Mouse (Mus musculus): ENCODE measurements around the gene Unc80. TPM values are rescaled to one million over a fixed set of nuclear protein-coding genes. Genes with fewer than 3 reads are reported as not detected.
"Not testable (repeated sequence)": the region's sequence is repeated elsewhere in the genome, so short reads cannot be mapped to it uniquely, and the experiment has no call there.

The Unc80 gene
- polyA plus RNA-seq, 1 experiment from 2014 or later: 0.01 TPM

DNA sequence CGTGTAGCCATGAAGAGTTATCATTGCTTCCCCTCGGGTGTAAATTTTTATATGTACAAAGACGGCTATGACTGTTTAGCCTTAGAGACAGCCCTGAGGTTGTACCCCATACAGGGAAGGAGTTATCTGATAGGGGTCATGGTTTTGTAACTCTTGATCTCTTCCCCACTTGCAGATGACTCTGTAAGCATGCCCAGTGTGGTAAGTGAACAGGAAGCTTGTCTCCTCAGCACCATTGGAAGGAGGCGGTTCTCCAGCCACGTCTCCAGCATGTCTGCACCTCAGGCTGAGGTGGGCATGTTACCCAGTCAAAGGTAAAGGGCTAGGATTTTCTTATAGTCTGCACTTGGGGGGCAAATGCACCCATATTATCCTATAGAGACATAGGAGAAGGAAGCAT lies 214.8 kb downstream of the Unc80 start:
- H3K9me3 ChIP-seq (replicated peaks; ENCODE audit: low read length): no peaks in the 10 kb centered on the region

DNA sequence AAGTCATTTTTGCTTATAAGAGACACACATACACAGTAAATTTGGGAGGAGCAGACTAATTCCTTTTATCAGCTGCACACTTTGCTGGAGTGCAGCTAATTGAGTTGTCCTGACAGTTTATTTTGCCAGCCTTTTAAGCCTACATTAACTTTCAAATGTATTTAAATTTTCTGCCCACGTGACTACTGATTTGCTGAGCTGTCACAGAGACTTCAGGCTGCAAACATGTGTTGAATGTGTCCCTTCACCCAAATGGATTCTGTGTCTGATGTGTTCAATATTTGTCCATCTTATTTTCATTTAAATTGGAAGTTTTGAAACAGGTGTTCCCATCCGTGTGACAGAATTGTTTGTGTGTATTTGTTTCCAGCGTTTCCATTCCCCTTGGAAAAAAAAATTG lies 223.6 kb downstream of the Unc80 start:
- 75% methylated on average over 3 of the region's 3 CpGs for WGBS
- Histone ChIP-seq H3K4me1 (replicated peaks; ENCODE audit: insufficient read depth, low read length) (no peaks in the 10 kb centered on the region), H3K4me3 (replicated peaks; ENCODE audit: low read depth, low read length) (no peak overlapping the region), H3K9me3 (replicated peaks; ENCODE audit: low read length) (no peaks in the 10 kb centered on the region), H3K4me2 (ENCODE audit: low read length) (no peak overlapping the region), H3K27me3 (ENCODE audit: insufficient read depth, low read length) (no peaks in the 10 kb centered on the region), H3K36me3 (ENCODE audit: insufficient read depth, low read length) (no peaks in the 10 kb centered on the region), H3K9ac (ENCODE audit: low read depth, low read length) (no peak overlapping the region), H3K27ac (no peak overlapping the region)
- ATAC-seq (replicated peaks; ENCODE audit: low FRiP score, low read depth) (no peak), DNase-seq (ENCODE audit: low spot score) (no peak)
- no peak for TF ChIP-seq CTCF (IDR thresholded peaks at IDR 0.05; ENCODE audit: low read depth)

More for the DNA sequence above, 214.8 kb downstream of the Unc80 start:
- 84% methylated on average over 5 of the region's 5 CpGs for WGBS
- H3K4me3 ChIP-seq (replicated peaks; ENCODE audit: low read depth, low read length): no peak overlapping the region
- H3K27ac ChIP-seq: no peak overlapping the region
- no peak overlapping the region for H3K9ac ChIP-seq (ENCODE audit: low read depth, low read length)
- ATAC-seq (replicated peaks; ENCODE audit: low FRiP score, low read depth) (no peak), DNase-seq (ENCODE audit: low spot score) (no peak)
- no peak overlapping the region for H3K4me2 ChIP-seq (ENCODE audit: low read length)
- no peaks in the 10 kb centered on the region for H3K4me1 ChIP-seq (replicated peaks; ENCODE audit: insufficient read depth, low read length)
- no peaks in the 10 kb centered on the region for H3K36me3 ChIP-seq (ENCODE audit: insufficient read depth, low read length)
- no peak for TF ChIP-seq CTCF (IDR thresholded peaks at IDR 0.05; ENCODE audit: low read depth)
- H3K27me3 ChIP-seq (ENCODE audit: insufficient read depth, low read length): no peaks in the 10 kb centered on the region

- WGBS: 86% methylated on average over 1 of the region's 1 CpGs
- no peak for ATAC-seq (replicated peaks; ENCODE audit: low FRiP score, low read depth)
- Histone ChIP-seq H3K4me3 (replicated peaks; ENCODE audit: low read depth, low read length) (no peak overlapping the region), H3K9ac (ENCODE audit: low read depth, low read length) (no peak overlapping the region), H3K27me3 (ENCODE audit: insufficient read depth, low read length) (no peaks in the 10 kb centered on the region), H3K27ac (no peak overlapping the region), H3K4me2 (ENCODE audit: low read length) (no peak overlapping the region), H3K4me1 (replicated peaks; ENCODE audit: insufficient read depth, low read length) (no peaks in the 10 kb centered on the region), H3K36me3 (ENCODE audit: insufficient read depth, low read length) (no peaks in the 10 kb centered on the region), H3K9me3 (replicated peaks; ENCODE audit: low read length) (no peaks in the 10 kb centered on the region)
- DNase-seq (ENCODE audit: low spot score): no peak
- no peak for TF ChIP-seq CTCF (IDR thresholded peaks at IDR 0.05; ENCODE audit: low read depth)
Measured at GRCm38 (mm10) chr1:66692308-66692707, 224.1 kb downstream of the Unc80 start.

GRCm38 (mm10) chr1:66692780-66693392 lies 224.7 kb downstream of the Unc80 start:
- 80% methylated on average over 8 of the region's 8 CpGs for WGBS
- H3K4me2 ChIP-seq (ENCODE audit: low read length): no peak overlapping the region
- no peak for DNase-seq (ENCODE audit: low spot score)
- H3K36me3 ChIP-seq (ENCODE audit: insufficient read depth, low read length): no peaks in the 10 kb centered on the region
- H3K9me3 ChIP-seq (replicated peaks; ENCODE audit: low read length): no peaks in the 10 kb centered on the region
- no peak overlapping the region for H3K4me3 ChIP-seq (replicated peaks; ENCODE audit: low read depth, low read length)
- H3K9ac ChIP-seq (ENCODE audit: low read depth, low read length): no peak overlapping the region
- TF ChIP-seq CTCF (IDR thresholded peaks at IDR 0.05; ENCODE audit: low read depth): no peak
- no peaks in the 10 kb centered on the region for H3K27me3 ChIP-seq (ENCODE audit: insufficient read depth, low read length)
- no peak for ATAC-seq (replicated peaks; ENCODE audit: low FRiP score, low read depth)
- H3K4me1 ChIP-seq (replicated peaks; ENCODE audit: insufficient read depth, low read length): no peaks in the 10 kb centered on the region
- no peak overlapping the region for H3K27ac ChIP-seq

DNA sequence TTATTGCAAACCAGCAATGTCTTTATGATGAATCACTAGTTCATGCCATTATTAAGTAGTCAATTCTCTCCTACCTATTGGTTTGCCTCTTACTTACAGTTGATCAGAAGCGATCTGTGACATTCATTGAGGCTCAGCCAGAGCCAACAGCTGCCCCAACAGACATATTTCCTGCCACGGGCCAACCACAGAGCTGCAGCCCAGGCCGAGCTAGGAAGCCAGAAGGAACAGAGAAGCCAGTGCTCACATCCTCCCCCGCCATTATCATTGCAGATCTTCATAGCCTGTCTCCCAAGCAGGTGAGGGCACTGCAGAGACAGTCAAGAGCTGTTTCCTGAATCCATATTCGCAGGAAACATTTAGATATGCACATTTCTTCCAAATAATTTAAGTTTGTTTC lies 226.1 kb downstream of the Unc80 start:
- H3K36me3 ChIP-seq (ENCODE audit: insufficient read depth, low read length): no peaks in the 10 kb centered on the region
- WGBS: 72% methylated on average over 5 of the region's 5 CpGs
- ATAC-seq (replicated peaks; ENCODE audit: low FRiP score, low read depth): no peak

DNA sequence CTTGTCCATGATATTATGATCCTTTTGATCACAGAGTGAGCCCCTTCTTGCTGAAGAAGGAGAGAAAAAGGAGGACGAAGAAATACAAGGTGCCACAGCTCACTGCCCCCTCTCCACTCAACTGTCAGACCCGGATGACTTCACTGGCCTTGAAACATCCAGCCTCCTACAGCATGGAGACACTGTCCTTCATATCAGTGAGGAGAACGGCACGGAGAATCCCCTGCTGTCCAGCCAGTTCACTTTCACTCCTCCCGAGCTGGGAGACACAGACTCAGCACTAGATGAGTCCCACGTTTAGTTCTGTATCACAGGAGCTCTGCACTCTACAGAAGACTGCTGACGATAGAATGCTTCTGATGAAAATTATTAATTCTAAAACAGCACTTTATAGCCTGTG lies 227.1 kb downstream of the Unc80 start:
- no peaks in the 10 kb centered on the region for H3K4me1 ChIP-seq (replicated peaks; ENCODE audit: insufficient read depth, low read length)
- no peak overlapping the region for H3K9ac ChIP-seq (ENCODE audit: low read depth, low read length)
- no peaks in the 10 kb centered on the region for H3K9me3 ChIP-seq (replicated peaks; ENCODE audit: low read length)
- no peak for DNase-seq (ENCODE audit: low spot score)
- H3K4me2 ChIP-seq (ENCODE audit: low read length): no peak overlapping the region
- 56% methylated on average over 7 of the region's 7 CpGs for WGBS
- no peaks in the 10 kb centered on the region for H3K27me3 ChIP-seq (ENCODE audit: insufficient read depth, low read length)
- TF ChIP-seq CTCF (IDR thresholded peaks at IDR 0.05; ENCODE audit: low read depth): no peak
- H3K4me3 ChIP-seq (replicated peaks; ENCODE audit: low read depth, low read length): no peak overlapping the region
- H3K36me3 ChIP-seq (ENCODE audit: insufficient read depth, low read length): no peaks in the 10 kb centered on the region
- ATAC-seq (replicated peaks; ENCODE audit: low FRiP score, low read depth): no peak
- no peak overlapping the region for H3K27ac ChIP-seq

More for the DNA sequence above, 226.1 kb downstream of the Unc80 start:
- no peak for DNase-seq (ENCODE audit: low spot score)
- Histone ChIP-seq H3K4me2 (ENCODE audit: low read length) (no peak overlapping the region), H3K27me3 (ENCODE audit: insufficient read depth, low read length) (no peaks in the 10 kb centered on the region), H3K9me3 (replicated peaks; ENCODE audit: low read length) (no peaks in the 10 kb centered on the region), H3K9ac (ENCODE audit: low read depth, low read length) (no peak overlapping the region), H3K4me3 (replicated peaks; ENCODE audit: low read depth, low read length) (no peak overlapping the region), H3K4me1 (replicated peaks; ENCODE audit: insufficient read depth, low read length) (no peaks in the 10 kb centered on the region), H3K27ac (no peak overlapping the region)
- no peak for TF ChIP-seq CTCF (IDR thresholded peaks at IDR 0.05; ENCODE audit: low read depth)

DNA sequence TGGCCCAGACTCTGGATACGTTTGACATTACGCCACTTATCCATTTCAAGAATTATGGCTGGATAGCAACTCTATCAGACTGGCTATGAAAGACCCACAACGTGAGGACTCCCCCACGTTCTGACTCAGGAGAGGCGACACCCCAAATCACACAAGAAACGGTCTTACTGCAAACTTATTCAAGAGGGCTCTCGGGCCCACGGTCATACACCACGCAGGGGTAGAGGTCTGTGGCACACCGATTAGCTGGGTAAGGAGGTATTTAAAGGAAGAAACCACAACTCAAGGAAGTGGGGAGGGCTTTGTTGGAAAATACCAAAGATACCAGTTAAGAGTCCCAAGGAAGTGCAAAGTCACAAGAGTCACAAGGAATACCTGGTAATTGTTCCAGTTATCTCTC lies 231.5 kb downstream of the Unc80 start:
- H3K4me2 ChIP-seq (ENCODE audit: low read length); H3K9ac ChIP-seq (ENCODE audit: low read depth, low read length); H3K9me3 ChIP-seq (replicated peaks; ENCODE audit: low read length); ATAC-seq (replicated peaks; ENCODE audit: low FRiP score, low read depth); H3K27me3 ChIP-seq (ENCODE audit: insufficient read depth, low read length); H3K4me3 ChIP-seq (replicated peaks; ENCODE audit: low read depth, low read length); H3K36me3 ChIP-seq (ENCODE audit: insufficient read depth, low read length); H3K27ac ChIP-seq; DNase-seq (ENCODE audit: low spot score); H3K4me1 ChIP-seq (replicated peaks; ENCODE audit: insufficient read depth, low read length): not testable (repeated sequence)
- 82% methylated on average over 10 of the region's 10 CpGs for WGBS

Data from kidney, postnatal 0 days (tissue).